Mouse (Mus musculus) liver, embryonic 14.5 days (tissue): ENCODE data around the gene St14.

Experiments used
- CTCF ChIP-seq: IDR thresholded peaks from 2 replicates; pipeline ENCODE4 v1.5.1; 2016; ENCODE audit warnings: antibody characterized with exemption, low read depth, control low read depth
- EP300 ChIP-seq: IDR thresholded peaks from 2 replicates; pipeline ENCODE4 v1.6.1; 2016; ENCODE audit warnings: antibody characterized with exemption, low read depth

DNA sequence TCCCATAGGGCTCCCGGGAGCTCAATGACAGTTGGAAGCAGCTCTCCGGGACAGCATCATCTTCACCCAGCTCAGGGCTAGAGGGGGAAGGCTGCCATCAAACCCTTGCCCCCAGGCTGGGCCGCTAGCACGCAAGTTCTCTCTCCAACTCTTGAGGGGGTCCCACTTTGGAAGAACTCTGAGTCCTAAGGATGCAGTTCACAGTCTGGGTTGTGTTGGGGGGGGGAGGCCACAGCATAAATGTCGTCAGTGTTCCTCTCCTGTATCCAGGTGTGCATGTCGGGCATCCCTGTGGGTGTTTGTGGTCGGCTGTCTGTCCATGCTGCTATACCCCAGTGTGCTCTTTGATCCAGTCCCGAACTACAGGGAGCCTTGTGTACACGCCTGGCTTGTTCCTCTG is 42.1 kb downstream of the St14 start:
- no peak for TF ChIP-seq CTCF
- no peak for TF ChIP-seq EP300
